Mouse (Mus musculus): ENCODE measurements around the gene Ctnna2.

DNA sequence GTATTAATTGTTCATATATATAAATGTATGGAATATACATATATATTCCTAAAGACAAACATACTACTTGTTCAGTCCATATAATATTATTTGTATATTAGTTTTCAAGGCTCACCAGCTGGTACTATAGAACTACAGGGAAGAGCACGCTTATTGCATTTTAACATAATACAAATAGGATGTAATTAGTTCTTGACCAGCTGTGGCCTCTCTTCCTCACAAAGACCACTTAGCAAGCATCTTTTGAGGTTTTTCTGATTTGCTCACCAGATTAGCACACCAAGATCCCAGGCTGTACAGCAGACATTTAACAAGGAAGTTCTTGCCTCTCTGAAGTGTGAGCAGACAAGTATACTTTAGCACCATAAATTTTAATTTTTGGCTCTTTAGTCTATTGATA lies 152.0 kb downstream of the Ctnna2 start:
- TF ChIP-seq POLR2A (IDR thresholded peaks at IDR 0.05; ENCODE audit: low read depth, low read length) (no peak), CTCF (IDR thresholded peaks at IDR 0.05; ENCODE audit: extremely low read depth, insufficient read length, insufficient replicate concordance, low read depth, low read length) (no peak)

Measured in small intestine, adult 2 months (tissue).